Mouse (Mus musculus) fibroblast of lung, adult 2 months (primary cell): ENCODE measurements around the gene Arid3a.
"Not testable (repeated sequence)": the region's sequence is repeated elsewhere in the genome, so short reads cannot be mapped to it uniquely, and the experiment has no call there.

ENCODE experiments used
- DNase-seq: peaks from one replicate; pipeline ENCODE4 v3.0.0-alpha.2; 2011; ENCODE audit warnings: low read depth

The Arid3a gene

DNA sequence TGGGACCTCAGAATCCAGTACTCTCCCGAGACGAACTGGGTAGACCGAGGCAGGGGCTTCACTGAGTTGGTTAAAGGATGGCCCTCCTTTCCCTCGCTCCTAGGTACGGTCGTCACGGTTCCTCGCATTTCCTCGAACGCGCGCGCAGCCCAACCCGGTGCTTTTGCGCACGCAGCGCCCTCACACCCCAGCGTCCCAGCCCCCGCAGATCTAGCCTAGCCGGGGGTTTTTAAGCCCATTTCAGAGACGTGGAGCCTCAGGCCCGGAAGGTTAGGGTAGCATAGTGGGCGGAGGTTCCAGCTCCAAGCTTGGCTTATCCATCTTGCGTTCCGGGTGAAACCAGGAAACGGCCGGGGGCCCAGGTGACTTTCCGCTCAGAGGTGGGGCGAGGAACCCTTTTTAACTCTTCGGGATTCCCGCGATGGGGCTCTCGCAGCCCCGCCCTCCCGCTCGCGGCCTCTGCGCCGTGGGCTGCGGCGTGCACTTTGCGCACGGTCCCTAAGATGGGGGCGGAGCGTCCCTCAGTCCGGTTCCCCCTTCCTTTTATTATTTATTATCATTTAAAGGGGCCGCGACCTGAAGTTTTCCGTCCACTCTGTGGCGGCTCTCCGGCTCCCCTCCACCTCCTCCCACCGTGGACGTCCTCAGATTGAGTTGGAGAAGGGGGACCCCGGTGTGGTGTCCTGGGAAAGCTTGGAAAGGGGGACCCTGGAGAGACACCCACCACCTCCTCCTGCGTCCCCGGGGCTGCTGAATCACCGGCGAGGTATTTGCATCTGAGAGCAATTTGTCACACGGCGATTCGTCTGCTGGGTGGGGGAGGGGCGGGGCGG is at the start of gene Arid3a:
Arid3a (plus strand) TSS at position 553 of the 833 bp plus-strand sequence.
- DNase-seq, result peak; percentile 71

DNA sequence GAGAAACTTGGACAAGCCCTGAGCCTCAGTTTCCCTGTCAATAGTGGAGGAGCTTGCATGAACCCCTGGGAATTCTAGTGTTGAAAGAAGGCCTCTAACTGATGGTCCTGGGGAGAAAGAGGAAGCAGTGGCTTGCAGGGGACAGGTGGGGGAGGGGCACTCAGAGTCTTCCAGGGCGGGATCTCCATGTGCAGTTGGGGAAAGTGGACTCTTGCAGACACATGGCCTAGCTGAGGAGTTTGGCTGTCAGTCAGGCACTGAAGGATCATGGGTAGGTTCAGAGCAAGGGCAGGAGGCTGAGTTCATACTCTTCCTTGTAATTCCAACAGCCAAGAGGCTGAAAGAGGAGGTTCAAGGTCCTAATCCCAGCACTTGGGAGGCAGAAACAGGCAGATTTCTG is 49.7 kb upstream of the Arid3a start:
- DNase-seq, result no peak

DNA sequence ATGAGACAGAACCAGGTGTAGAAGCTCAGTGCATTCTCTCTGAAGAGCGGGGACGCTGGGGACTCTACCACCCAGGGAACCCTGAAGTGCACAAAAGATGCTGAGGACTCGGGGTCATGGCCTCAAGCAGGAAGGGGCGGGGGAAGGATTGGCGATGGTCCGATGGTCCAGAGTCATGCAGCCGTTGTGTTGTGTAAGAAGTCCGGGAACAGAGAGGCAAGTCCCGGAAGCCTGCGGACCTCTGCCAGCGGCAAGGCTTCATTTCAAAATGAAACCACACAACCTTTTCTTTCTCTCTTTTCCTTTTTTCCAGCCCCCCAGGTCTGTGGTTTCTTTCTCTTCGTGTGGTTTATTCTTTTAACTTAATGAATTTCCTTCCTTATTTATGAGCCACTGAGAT is 49.1 kb upstream of the Arid3a start:
- no peak for DNase-seq

DNA sequence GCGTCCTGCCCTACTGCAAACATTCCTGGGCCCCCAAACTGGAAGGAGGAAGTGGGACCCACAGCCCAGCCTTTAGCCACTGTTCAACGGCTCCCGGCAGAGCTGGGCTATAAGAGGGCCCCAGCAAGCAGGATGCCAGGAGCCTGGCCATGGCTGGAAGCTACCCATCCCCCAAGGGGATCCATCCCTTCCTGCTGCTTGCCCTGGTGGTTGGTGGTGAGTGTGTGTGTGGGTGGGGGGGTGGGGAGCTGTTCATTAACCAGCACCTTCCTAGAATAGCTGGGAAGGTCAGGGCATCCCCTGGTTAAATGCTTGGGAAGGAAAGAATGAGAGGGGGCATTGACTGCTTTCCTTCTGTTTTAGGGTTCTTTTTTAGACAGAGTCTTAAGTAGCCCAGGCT is 47.3 kb upstream of the Arid3a start:
- no peak for DNase-seq

DNA sequence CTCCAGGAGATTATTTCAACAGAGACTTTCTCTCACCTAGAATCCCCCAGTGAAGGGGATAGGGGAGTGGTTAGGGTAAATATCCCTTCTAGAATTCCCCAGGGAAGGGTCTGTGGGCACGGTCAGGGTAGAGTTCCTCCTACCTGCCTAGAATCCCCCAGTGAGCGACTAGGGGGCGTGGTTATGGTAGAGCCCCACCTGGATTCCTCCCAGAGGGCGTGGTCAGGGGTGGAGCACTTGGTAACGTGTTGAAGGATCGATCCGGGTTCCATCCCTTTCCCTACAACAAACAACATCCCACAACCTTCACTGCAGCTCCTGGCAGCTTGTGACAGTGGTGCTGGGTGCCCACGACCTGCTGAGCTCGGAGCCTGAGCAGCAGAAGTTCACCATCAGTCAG is 46.1 kb upstream of the Arid3a start:
- no peak for DNase-seq

DNA sequence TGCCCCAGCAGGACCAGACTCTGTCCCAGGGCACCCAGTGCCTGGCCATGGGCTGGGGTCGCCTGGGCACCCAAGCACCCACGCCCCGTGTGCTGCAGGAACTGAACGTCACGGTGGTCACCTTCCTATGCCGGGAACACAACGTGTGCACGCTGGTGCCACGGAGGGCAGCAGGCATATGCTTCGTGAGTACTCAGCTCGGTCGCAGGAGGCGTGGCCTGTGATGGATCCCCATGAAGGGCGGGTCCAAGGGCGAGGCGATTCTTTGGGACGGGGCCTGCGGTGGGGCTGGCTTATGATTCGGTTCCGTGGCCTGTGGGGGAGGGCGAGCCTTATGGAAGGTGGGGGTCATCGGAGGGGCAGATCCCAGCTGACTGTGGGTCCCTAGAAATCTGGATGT is 44.9 kb upstream of the Arid3a start:
- DNase-seq, result no peak

DNA sequence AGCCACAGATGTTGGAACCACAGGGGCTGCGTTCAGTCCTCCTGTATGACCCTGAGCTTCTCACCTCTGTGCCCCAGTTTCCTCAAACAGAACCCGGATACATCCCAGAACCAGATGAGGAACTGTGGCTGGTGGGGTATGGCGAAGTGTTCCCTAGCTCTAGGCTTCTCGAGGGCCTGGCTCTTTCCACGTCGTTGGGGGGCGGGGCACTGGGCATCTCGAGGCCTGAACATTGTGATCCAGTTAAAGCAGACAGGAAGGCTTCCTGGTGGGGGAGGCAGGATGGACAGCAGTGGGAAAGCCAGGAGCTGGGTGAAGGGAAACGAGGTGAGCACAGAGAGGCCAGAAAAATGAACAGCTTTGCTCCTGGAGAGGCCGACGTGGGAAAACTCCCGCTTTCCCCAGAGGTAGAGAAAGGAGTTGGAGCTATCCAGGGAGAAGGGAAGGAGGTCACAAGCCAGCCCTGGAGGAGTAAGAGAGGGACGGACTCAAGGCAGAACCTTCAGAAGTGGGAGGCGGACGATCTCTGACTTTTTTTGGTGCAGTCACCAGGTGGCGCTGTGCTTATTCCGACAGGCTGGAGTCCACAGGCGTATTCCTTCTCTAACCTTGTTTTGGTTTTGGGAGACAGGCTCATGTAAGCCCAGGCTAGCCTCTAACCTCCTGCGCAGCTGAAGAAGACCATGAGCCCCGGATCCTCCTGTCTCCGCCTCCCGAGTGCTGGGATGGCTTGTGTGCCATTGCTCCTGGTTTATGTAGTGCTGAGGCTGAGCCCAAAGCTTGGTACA is 43.4 kb upstream of the Arid3a start:
- DNase-seq, result peak; percentile 58

DNA sequence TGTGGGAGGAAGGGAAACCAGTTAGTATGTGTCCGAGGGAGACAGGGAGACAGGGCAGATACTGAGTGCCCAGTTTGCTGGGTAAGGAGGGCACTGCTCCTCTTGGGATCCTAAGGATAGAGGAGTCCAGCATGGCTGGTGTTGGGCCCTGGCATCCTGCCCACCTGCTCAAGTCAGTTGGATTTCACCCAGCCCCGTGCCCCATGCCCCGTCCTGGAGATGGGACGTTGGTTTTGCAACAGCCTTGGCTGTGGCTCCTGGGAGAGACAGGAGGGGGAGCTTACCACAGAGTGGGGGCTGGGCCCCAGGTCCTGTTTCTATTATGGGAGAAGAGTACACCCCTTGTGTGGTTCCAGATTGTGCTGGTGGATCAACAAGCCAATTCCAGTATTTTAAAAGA is 42.4 kb upstream of the Arid3a start:
- no peak for DNase-seq

DNA sequence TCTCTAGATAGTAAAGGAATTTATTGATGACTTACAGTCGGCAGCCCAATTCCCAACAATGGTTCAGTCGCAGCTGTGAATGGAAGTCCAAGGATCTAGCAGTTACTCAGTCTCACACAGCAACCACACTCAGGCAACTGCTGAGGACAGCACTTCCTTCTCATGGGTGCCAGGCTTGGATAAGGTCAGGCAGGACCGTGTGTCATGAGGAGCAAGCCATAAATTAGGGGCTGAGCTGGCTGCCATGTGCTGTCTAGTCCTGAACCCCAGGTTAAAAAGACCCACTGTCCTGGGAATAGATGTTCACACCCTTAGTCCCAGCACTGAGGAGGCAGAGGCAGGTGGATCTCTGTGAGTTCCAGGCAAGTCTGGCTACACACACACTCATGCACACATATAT is 41.9 kb upstream of the Arid3a start:
- DNase-seq, result not testable (repeated sequence)

DNA sequence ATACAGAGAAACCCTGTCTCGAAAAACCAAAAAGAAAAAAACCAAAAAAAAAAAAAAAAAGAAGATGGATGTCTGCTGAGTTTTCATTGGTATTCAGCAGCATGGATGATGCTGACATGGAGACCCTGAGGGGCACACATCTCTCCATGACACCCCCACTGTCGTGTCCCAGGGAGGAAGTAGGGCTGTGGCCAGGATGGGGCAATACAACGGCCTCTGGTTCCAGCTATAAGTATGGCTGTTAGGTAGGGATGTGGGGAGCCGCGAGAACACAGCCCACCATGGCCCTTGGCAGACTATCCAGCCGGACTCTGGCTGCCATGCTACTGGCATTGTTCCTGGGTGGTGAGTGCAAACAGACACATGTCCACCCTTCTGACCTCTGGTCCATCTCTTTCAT is 40.8 kb upstream of the Arid3a start, which contains the start of gene Elane:
Elane (plus strand) TSS at position 194 of the 400 bp plus-strand sequence.
- DNase-seq, result no peak

DNA sequence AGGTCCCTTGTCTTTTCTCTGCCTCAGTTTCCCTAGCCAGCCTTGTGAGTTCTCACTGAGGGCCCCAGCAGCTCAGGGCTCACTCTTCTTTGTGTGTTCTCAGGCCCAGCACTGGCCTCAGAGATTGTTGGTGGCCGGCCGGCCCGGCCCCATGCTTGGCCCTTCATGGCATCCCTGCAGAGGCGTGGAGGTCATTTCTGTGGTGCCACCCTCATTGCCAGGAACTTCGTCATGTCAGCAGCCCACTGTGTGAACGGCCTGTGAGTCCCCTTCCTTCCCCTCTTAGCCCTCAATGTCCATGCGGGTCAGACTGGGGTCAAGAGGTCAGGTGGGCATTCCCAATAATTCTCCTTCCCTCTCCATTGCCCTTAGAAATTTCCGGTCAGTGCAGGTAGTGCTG is 40.2 kb upstream of the Arid3a start:
- no peak for DNase-seq

DNA sequence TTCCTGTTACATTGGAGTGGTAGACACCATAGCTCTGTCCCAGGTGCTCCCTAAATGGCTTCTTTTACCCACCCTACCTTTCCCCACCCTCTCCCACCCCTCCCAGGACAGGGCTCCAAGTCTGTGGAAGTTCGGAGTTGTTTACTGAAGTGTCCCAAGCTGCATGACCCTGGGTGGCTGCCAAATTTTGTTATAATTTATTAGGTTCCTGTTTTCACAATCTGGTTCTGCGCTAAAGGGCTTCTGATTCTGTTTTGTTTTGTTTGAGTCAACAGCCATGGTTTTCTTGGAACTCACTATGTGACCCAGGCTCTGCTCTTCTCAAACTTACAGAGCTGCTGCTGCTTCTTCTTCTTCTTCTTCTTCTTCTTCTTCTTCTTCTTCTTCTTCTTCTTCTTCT is 37.5 kb upstream of the Arid3a start:
- DNase-seq, result no peak

DNA sequence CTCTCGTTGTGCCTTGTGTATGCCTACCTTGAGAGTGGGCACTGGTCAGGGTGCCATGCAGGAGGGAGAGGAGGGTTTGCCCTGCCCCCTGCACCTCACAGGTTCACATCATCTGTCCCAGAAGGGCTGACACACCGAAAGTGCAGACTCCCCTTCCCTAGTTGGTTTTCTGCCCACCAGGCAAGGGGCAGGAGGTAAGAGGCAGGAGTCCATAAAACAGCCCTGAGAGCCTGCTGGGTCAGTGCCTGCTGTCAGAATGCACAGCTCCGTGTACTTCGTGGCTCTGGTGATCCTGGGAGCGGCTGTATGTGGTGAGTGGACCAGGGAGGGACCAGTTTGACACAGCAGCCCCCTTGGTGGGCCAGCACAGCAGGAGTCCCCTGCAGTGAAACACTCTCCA is 36.2 kb upstream of the Arid3a start, which contains the start of gene Cfd:
Cfd (plus strand) TSS at position 184 of the 400 bp plus-strand sequence.
- no peak for DNase-seq

DNA sequence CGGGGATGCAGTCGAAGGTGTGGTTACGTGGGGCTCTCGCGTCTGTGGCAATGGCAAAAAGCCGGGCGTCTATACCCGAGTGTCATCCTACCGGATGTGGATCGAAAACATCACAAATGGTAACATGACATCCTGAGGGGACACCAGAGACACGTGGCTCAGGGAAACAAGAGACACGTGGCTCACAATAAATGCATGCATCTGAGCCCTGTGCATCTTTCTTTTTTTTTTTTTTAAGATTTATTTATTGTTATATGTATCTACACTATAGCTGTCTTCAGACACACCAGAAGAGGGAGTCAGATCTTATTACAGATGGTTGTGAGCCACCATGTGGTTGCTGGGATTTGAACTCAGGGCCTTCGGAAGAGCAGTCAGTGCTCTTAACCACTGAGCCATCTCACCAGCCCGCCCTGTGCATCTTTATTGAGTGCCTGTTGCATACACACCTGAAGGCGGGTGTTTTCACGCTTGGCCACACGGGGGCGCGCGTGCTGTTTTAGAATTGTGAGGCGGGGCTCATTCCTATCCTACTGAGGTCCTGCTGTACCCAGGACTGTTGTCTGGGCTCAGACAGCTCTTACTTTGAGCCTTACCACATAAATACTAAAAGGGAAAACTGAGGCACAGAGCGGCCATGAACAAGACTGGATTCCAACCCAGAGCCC is 34.3 kb upstream of the Arid3a start:
- not testable (repeated sequence) for DNase-seq

DNA sequence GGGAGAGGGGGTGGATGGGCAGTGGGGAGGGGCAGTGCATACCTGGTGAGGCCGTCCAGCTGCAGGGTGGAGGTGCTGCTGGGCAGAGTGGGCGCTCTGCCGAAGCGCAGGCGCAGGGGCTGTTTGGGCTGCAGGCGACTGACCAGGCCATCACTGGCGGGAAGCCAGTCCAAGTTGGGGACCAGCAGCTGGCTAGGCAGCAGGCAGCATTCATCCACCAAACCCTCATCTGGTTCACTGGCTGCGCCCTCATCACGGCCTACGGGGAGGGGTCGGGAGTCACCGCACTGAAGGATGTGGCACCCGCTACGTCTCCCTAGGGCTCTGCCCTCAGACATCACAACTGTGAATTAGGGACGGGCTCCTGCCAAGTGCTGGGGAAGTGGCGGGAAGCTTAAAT is 30.5 kb upstream of the Arid3a start:
- no peak for DNase-seq

DNA sequence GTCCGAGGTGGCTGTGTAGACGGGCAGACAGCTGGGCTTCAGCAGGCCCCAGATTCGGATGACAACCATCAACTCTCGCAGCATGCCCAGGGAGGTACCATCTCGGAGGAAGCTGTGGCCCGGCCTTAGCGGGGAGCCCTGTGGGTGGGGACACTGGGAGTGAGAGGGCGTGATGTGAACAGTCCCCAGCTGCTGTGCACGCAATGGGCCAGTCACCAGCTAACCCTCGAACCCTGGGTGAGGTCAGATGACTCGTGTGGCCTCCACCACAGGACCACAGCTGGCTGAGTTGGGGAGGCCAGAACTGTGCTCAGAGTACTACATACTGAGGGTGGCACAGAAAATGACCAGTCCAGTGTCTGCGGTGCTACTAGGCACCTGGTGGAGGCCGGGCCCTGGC is 30.0 kb upstream of the Arid3a start:
- no peak for DNase-seq

DNA sequence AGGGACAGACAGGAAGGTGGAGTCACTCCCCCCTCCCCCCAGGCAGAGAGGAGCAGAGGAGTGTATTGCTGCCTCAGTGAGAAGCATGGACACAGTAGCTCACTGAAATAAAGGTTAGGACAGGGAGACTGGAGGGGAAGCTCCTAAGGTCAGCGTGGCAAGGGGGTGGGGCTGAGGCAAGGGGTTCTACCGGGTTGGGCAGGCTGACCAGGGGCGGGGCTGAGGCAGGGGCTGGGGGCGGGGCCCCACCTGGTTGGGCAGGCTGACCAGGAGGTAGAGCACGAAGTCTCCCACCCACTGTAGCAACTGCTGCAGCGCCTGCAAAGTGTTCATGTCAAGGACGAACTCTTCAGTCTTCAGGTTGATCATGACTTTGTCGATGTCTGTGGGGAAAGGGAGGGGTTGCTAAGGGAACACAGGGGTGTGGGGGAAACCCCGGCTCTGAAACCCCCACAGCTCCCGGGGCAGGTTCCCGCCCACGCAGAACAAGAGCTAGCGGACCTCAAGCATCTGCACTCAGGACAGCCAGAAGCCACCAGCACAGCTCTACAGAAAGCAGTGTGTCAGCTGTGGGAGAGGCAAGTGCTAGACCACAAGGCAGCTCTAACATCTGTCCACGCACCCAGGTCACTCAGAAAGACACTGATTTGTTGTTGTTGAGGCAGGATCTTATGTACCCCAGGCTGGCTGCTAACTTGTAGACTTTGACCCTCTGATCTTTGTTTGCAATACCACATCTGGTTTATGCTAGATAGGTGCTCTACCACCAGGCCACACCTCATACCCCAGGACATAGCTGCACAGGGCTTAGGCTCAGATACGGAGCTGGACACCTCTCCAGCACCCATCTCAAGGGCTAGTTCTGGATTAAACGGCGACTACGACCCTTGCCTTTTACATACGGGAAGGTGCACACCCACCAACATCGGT is 29.3 kb upstream of the Arid3a start:
- no peak for DNase-seq

DNA sequence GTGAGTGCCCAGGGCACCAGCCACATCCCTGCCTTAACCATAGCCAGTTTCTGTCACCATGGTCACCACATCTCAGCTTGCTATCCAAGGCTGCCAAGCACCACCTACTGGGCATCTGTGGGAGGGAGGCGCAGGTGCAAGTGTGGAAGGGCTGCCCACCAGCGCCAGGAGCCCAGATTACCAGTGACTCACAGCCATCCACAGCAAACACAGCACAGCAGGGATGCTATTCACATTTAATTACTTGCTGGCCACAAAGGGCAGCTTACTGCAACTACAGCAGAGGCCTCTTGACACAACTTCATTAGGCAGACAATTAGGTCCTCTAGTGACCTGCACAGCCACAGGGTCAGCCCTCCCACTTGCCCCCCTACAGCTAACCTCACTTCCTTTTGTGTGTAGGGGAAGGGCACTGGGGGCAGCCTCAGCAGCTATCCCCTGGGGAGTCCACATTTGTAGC is 25.9 kb upstream of the Arid3a start:
- DNase-seq, result no peak

DNA sequence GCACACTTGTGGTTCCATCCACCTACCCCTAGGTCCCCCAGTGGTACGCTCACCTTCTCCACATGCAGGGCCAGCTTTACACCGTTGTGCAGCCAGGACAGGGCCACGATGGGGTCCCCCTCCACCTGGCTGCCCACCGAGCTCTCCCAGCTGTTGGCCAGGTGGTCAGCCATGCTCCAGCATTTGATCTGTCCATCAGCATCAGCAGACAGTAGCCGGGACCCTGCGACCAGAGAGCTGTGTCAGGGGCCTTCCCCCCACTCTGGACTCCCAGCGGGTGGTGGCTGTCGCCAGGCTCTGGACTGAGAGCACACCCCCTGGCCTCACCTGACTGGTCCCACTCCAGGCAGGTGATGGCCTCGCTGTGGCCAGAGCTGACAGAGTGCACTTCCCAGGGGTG is 20.1 kb upstream of the Arid3a start:
- no peak for DNase-seq

DNA sequence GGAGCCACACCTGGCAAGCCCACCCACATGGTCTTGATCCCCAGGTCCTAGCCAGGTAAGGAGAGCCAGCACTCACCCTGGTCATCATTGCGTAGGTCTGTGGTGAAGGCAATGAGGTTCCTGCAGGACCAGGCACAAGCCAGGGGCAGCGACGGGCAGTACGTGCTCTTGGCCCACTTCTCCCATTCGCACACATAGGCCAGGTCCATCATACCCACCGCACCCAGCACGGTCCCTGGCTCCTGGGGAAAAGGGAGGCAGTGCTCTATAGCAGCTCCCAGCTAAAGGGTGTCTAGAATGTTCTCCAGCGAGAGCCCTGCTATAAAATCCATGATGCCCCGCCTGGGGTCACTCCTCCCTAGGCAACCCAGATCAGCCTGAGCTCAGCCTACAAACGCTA is 19.4 kb upstream of the Arid3a start:
- DNase-seq, result no peak
